Mouse (Mus musculus) CH12.LX (cell line): ENCODE measurements around the gene Ugt1a5. TPM values are rescaled to one million over a fixed set of nuclear protein-coding genes. Genes with fewer than 3 reads are reported as not detected.

ENCODE experiments used
- DNase-seq: peaks from one replicate; pipeline ENCODE4 v3.0.0-alpha.2; 2013; ENCODE audit errors: extremely low read depth
- H3K27ac ChIP-seq: 2 replicates; pipeline ENCODE4 v1.5.1; 2012; ENCODE audit warnings: low read depth, mild to moderate bottlenecking, control low read depth, moderate library complexity; ENCODE audit not compliant: insufficient read depth
- H3K27me3 ChIP-seq: replicated peaks from 2 replicates; pipeline ENCODE3; 2012; ENCODE audit warnings: inconsistent platforms
- H3K36me3 ChIP-seq, 2 experiments: replicated peaks in 1 of 2; 2 replicates each; pipeline versions ENCODE3 to v1.6.1; 2012; ENCODE audit warnings: inconsistent platforms in 1 of 2, low read length in 1 of 2, mild to moderate bottlenecking in 1 of 2, mixed read lengths in 1 of 2, moderate library complexity in 1 of 2; ENCODE audit not compliant: control insufficient read depth in 1 of 2, insufficient read depth in 1 of 2
- H3K4me1 ChIP-seq, 2 experiments: 2 replicates each; pipeline ENCODE4 v1.6.1; 2012; ENCODE audit warnings: inconsistent platforms in 1 of 2, moderate library complexity in 1 of 2; ENCODE audit not compliant: insufficient read depth in 2 of 2, control insufficient read depth in 1 of 2
- H3K4me2 ChIP-seq: 2 replicates; pipeline ENCODE4 v1.6.1; 2012; ENCODE audit warnings: low read depth, mild to moderate bottlenecking, control low read depth; ENCODE audit not compliant: poor library complexity, insufficient read depth, severe bottlenecking
- H3K4me3 ChIP-seq, 3 experiments: fragments of 150-350 bp in 1 of 3; sonication (generic) in 1 of 3; replicated peaks in 1 of 3; 2 replicates each; pipeline versions ENCODE3 to v1.5.1; 2011 to 2012; ENCODE audit warnings: low read depth in 2 of 3, low read length in 2 of 3, mild to moderate bottlenecking in 2 of 3, moderate library complexity in 2 of 3, control low read depth in 1 of 3, improper control_type of control experiment in 1 of 3, inconsistent platforms in 1 of 3, mixed read lengths in 1 of 3; ENCODE audit not compliant: poor library complexity in 1 of 3
- H3K79me2 ChIP-seq: replicated peaks from 2 replicates; pipeline ENCODE4 v1.6.1; 2012; ENCODE audit warnings: mild to moderate bottlenecking, moderate library complexity; ENCODE audit not compliant: control insufficient read depth, poor library complexity, insufficient read depth, severe bottlenecking; ENCODE audit errors: extremely low read depth
- H3K9ac ChIP-seq: 2 replicates; pipeline ENCODE4 v1.6.1; 2012; ENCODE audit warnings: low read depth, mild to moderate bottlenecking, control low read depth, moderate library complexity; ENCODE audit not compliant: insufficient read depth
- H3K9me3 ChIP-seq: replicated peaks from 2 replicates; pipeline ENCODE3; 2012; ENCODE audit warnings: low read length, inconsistent platforms, mixed read lengths
- BHLHE40 ChIP-seq: IDR thresholded peaks from 2 replicates; pipeline ENCODE4 v1.6.1; 2011; ENCODE audit warnings: mild to moderate bottlenecking, low read depth, low read length, improper control_type of control experiment
- CTCF ChIP-seq, 2 experiments: IDR thresholded peaks in 1 of 2; conservative IDR thresholded peaks in 1 of 2; 2 replicates each; pipeline ENCODE4 v1.5.1; 2011 to 2012; ENCODE audit warnings: low read depth in 2 of 2, low read length in 2 of 2, improper control_type of control experiment in 1 of 2, inconsistent platforms in 1 of 2, mild to moderate bottlenecking in 1 of 2, moderate library complexity in 1 of 2
- E2F4 ChIP-seq: IDR thresholded peaks from 2 replicates; pipeline ENCODE4 v1.6.1; 2011; ENCODE audit warnings: low read depth, low read length, improper control_type of control experiment; ENCODE audit not compliant: insufficient replicate concordance
- ELF1 ChIP-seq: IDR thresholded peaks from 2 replicates; pipeline ENCODE4 v1.6.1; 2014; ENCODE audit warnings: low read depth, mild to moderate bottlenecking, inconsistent platforms, low read length, improper control_type of control experiment
- ETS1 ChIP-seq: conservative IDR thresholded peaks from 2 replicates; pipeline ENCODE4 v1.6.1; 2012; ENCODE audit warnings: low read depth, mild to moderate bottlenecking, inconsistent platforms, low read length, improper control_type of control experiment, moderate library complexity
- HCFC1 ChIP-seq: IDR thresholded peaks from 2 replicates; pipeline ENCODE4 v1.6.1; 2012; ENCODE audit warnings: low read depth, mild to moderate bottlenecking, inconsistent platforms, low read length, improper control_type of control experiment
- IRF4 ChIP-seq: IDR thresholded peaks from 2 replicates; pipeline ENCODE4 v1.6.1; 2014; ENCODE audit warnings: low read depth, mild to moderate bottlenecking, inconsistent platforms, low read length, improper control_type of control experiment
- JUN ChIP-seq: IDR thresholded peaks from 2 replicates; pipeline ENCODE4 v1.6.1; 2011; ENCODE audit warnings: low read depth, mild to moderate bottlenecking, low read length, improper control_type of control experiment, moderate library complexity; ENCODE audit not compliant: insufficient read depth
- JUND ChIP-seq: conservative IDR thresholded peaks from 2 replicates; pipeline ENCODE4 v1.6.1; 2011; ENCODE audit warnings: low read depth, low read length, improper control_type of control experiment
- MAX ChIP-seq: IDR thresholded peaks from 2 replicates; pipeline ENCODE4 v1.6.1; 2011; ENCODE audit warnings: low read length, improper control_type of control experiment
- MEF2A ChIP-seq: IDR thresholded peaks from 2 replicates; pipeline ENCODE4 v1.6.1; 2014; ENCODE audit warnings: low read depth, mild to moderate bottlenecking, inconsistent platforms, low read length, improper control_type of control experiment, borderline replicate concordance
- MYC ChIP-seq: IDR thresholded peaks from 2 replicates; pipeline ENCODE4 v1.6.1; 2011; ENCODE audit warnings: low read depth, mild to moderate bottlenecking, improper control_type of control experiment, low read length
- NRF1 ChIP-seq: IDR thresholded peaks from 2 replicates; pipeline ENCODE4 v1.6.1; 2014; ENCODE audit warnings: low read depth, mild to moderate bottlenecking, inconsistent platforms, low read length, improper control_type of control experiment, moderate library complexity
- POLR2A ChIP-seq: IDR thresholded peaks from 2 replicates; pipeline ENCODE4 v1.6.1; 2011; ENCODE audit warnings: low read depth, mild to moderate bottlenecking, improper control_type of control experiment, low read length
- RAD21 ChIP-seq: IDR thresholded peaks from 2 replicates; pipeline ENCODE4 v1.6.1; 2011; ENCODE audit warnings: low read depth, mild to moderate bottlenecking, low read length, improper control_type of control experiment, moderate library complexity
- SMC3 ChIP-seq: IDR thresholded peaks from 2 replicates; pipeline ENCODE4 v1.6.1; 2011; ENCODE audit warnings: low read depth, low read length, improper control_type of control experiment
- TBP ChIP-seq: conservative IDR thresholded peaks from 2 replicates; pipeline ENCODE4 v1.6.1; 2011; ENCODE audit warnings: low read depth, low read length, improper control_type of control experiment
- TCF12 ChIP-seq: IDR thresholded peaks from 2 replicates; pipeline ENCODE4 v1.6.1; 2014; ENCODE audit warnings: low read depth, mild to moderate bottlenecking, inconsistent platforms, low read length, improper control_type of control experiment
- ZNF384 ChIP-seq: IDR thresholded peaks from 2 replicates; pipeline ENCODE4 v1.6.1; 2012; ENCODE audit warnings: low read depth, low read length, improper control_type of control experiment, inconsistent platforms
- dilution Hi-C: fragments of 300-500 bp; cut with MboI; formaldehyde crosslinking; loops from 2 replicates; pipeline ENCODE4 v1.14.3; 2020; ENCODE audit warnings: low sequenced_read_pairs; ENCODE audit not compliant: extremely low pct_unique_long_range_greater_than_20kb, extremely low pct_ligation_motif_present
- in situ Hi-C: fragments of 300-500 bp; cut with MboI; formaldehyde crosslinking; loops from 3 replicates; pipeline ENCODE4 v1.14.3; 2019; ENCODE audit warnings: low sequenced_read_pairs, low pct_ligation_motif_present, low pct_unique_long_range_greater_than_20kb, mixed read lengths
- polyA plus RNA-seq: library from polyadenylated mRNA; unstranded; fragments of >175 nt; gene quantifications from 2 replicates; pipeline ENCODE4 v1.2.1, GENCODE M21; 2012; ENCODE audit warnings: low read depth; ENCODE audit not compliant: insufficient read length
- total RNA-seq, 2 experiments: library from RNA; depleted of rRNA; stranded (reverse); fragments of 300-350 nt in 1 of 2; fragments of >200 nt in 1 of 2; gene quantifications; 2 replicates each; pipeline ENCODE4 v1.2.3; 2012 to 2014

Ugt1a5 gene
- total and polyA plus RNA-seq, 3 experiments = not detected

DNA sequence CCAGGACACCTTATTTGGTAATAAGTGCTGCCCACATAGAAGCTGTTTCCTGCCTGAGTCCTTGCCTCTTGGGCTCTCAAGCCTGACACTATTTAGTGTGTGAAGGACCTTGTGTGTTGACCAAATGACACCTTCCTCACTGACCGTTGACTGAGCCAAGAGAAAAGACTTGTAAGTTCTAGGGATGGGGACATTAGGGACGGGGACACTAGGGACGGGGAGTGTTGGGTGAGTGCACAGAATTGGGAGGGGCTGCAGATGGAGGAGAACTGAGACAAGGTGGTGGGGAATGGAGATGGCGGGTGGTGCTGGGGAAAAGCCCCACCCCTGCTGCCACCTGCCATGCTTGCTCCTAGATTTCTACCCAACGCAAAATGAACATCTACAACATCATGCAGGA lies 64.2 kb downstream of the Ugt1a5 start:
- TF ChIP-seq SMC3 = no peak
- TF ChIP-seq TCF12 = no peak
- TF ChIP-seq TBP = no peak
- no peak for TF ChIP-seq IRF4
- no peak for TF ChIP-seq MEF2A
- no peak for TF ChIP-seq JUN
- TF ChIP-seq JUND = no peak
- no peak for TF ChIP-seq MYC
- Histone ChIP-seq H3K4me2 (no peak overlapping the region), H3K79me2 (no peaks in the 10 kb centered on the region), H3K27ac (no peak overlapping the region), H3K4me3 (no peak overlapping the region), H3K27me3 (peaks cover 2% of the 10 kb centered on the region), H3K9ac (no peak overlapping the region), H3K4me1 (0 out of 4 replicates have a peak, but pooled peaks cover 0 to 3% of the 10 kb centered on the region in 2 experiments), H3K9me3 (peaks cover 73% of the 10 kb centered on the region), H3K36me3 (no peaks in the 10 kb centered on the region)
- no peak for DNase-seq
- in situ Hi-C loops (no loop called here), dilution Hi-C loops (no loop called here)

DNA sequence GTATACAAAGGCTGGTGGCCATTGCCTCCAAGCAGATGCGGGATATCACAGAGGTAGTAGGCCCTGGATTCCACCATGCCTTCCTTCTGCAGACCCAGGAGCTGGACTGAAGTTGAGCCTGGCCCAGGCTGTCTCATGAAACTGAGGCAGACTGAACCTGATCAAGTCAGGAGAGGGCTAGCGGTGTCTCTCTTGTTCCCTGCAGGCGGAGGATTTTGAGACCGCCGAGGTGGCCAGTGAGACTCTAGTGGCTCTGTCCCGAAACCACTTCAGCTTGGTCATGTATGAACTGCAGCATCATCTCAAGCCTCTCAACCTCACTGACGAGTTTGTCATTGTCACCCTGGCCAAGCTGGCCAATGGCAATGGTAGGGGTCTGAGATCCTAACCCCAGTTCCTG lies 64.6 kb downstream of the Ugt1a5 start:
- no peak overlapping the region for H3K4me2 ChIP-seq
- in situ Hi-C loops (no loop called here), dilution Hi-C loops (no loop called here)
- no peaks in the 10 kb centered on the region for H3K79me2 ChIP-seq
- H3K9me3 ChIP-seq = peaks cover 75% of the 10 kb centered on the region
- H3K27ac ChIP-seq = no peak overlapping the region
- H3K36me3 ChIP-seq = no peaks in the 10 kb centered on the region
- DNase-seq = no peak
- no peak overlapping the region for H3K9ac ChIP-seq
- no peak overlapping the region for H3K4me3 ChIP-seq
- TF ChIP-seq TBP (no peak), ELF1 (no peak), BHLHE40 (no peak)
- peaks cover 5% of the 10 kb centered on the region for H3K27me3 ChIP-seq
- H3K4me1 ChIP-seq = 0 out of 4 replicates have a peak, but pooled peaks cover 0 to 3% of the 10 kb centered on the region in 2 experiments

DNA sequence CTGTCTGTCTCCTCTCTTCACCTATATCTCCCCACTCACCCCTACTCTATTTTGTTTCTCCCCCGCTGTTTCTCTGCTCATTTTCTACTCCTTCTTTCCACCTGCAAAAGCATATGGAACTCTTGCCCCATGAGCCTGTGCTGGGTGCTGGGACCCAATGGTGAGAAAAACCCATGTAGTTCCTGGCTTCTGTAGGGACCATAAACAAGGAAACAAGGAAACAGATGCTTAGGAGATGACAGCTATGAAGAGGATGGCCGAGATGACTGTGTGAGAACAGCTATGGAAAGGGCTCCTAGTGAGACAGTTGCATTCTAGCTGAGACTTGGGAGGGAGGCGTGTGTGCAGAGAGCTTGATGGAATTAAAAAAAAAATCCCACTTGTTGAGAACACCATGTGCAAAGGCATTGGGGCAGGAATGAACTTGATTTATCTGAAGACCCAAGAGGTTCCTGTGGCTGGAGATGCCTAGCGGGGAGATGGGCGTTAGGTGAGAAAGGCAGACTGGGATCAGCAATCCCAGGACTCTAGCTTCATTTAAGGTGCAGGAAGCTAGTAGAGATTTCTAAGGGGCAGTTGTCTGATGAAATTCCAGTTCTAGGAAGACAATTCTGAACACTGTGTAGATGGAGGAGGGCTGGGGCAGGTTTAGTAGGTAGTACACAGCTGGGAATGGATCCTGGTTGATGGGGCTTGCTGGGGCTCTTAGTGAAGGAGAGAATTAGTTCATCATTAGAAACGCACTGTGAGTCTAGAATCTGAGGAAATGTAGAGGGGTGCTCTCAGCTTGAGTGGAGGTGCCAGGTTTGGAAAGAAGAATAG lies 65.4 kb downstream of the Ugt1a5 start:
- no peaks in the 10 kb centered on the region for H3K79me2 ChIP-seq
- H3K36me3 ChIP-seq = no peaks in the 10 kb centered on the region
- peaks cover 6% of the 10 kb centered on the region for H3K27me3 ChIP-seq
- no peak overlapping the region for H3K4me3 ChIP-seq
- no peak for DNase-seq
- no peak overlapping the region for H3K27ac ChIP-seq
- H3K9me3 ChIP-seq = peaks cover 74% of the 10 kb centered on the region
- no peak overlapping the region for H3K9ac ChIP-seq
- in situ Hi-C loops = no loop called here
- 0 out of 4 replicates have a peak, but pooled peaks cover 0 to 3% of the 10 kb centered on the region in 2 experiments for H3K4me1 ChIP-seq
- H3K4me2 ChIP-seq = no peak overlapping the region
- TF ChIP-seq RAD21 (no peak), HCFC1 (no peak), NRF1 (no peak), ETS1 (no peak), CTCF (conservative IDR thresholded peaks at IDR 0.05 in 1 of 2, IDR thresholded peaks at IDR 0.05 in 1 of 2; ENCODE audit: low read depth in 2 of 2, low read length in 2 of 2) (no peak), E2F4 (no peak), BHLHE40 (no peak), ELF1 (no peak), ZNF384 (no peak), JUN (no peak), SMC3 (no peak), POLR2A (no peak), IRF4 (no peak), MAX (no peak)
- dilution Hi-C loops = no loop called here
